Mouse (Mus musculus): ENCODE measurements at regions not wholly inside any gene's neighbourhood (a gene's known extent, or its start where the extent isn't known, plus 50 kb on each side); places are given as distances from the start of the nearest gene placed in this dataset.

GRCm38 (mm10) chr13:59910179-59911071 is 87.5 kb upstream of the Tut7 start:
- DNase-seq = no peak

- no peak for DNase-seq
Measured at GRCm38 (mm10) chr13:59909400-59909799, 86.5 kb upstream of the Tut7 start.

- DNase-seq = no peak
Measured at GRCm38 (mm10) chr13:59908786-59909185, 85.8 kb upstream of the Tut7 start.

- DNase-seq = no peak
Measured at GRCm38 (mm10) chr13:59905488-59905887, 82.5 kb upstream of the Tut7 start.

GRCm38 (mm10) chr13:59904415-59904814 is 81.5 kb upstream of the Tut7 start:
- no peak for DNase-seq

GRCm38 (mm10) chr13:59899521-59899920 is 76.6 kb upstream of the Tut7 start:
- DNase-seq = no peak

GRCm38 (mm10) chr13:59895754-59896153 is 72.8 kb upstream of the Tut7 start:
- DNase-seq = no peak

- no peak for DNase-seq
Measured at GRCm38 (mm10) chr13:59894094-59894493, 71.1 kb upstream of the Tut7 start.

GRCm38 (mm10) chr13:59892961-59893360 is 70.0 kb upstream of the Tut7 start:
- no peak for DNase-seq

GRCm38 (mm10) chr13:59892340-59892739 is 69.4 kb upstream of the Tut7 start:
- DNase-seq = no peak

- DNase-seq = no peak
Measured at GRCm38 (mm10) chr13:59891737-59892136, 68.8 kb upstream of the Tut7 start.

GRCm38 (mm10) chr13:59889468-59890117 is 66.6 kb upstream of the Tut7 start:
- DNase-seq = peak; percentile 5 to 22

- DNase-seq = no peak
Measured at GRCm38 (mm10) chr13:59888038-59889016, 65.4 kb upstream of the Tut7 start.

GRCm38 (mm10) chr13:59887306-59887705 is 64.4 kb upstream of the Tut7 start:
- no peak for DNase-seq

- no peak for DNase-seq
Measured at GRCm38 (mm10) chr13:59886572-59886971, 63.6 kb upstream of the Tut7 start.

- no peak for DNase-seq
Measured at GRCm38 (mm10) chr13:59881989-59882784, 59.2 kb upstream of the Tut7 start.

- DNase-seq = no peak
Measured at GRCm38 (mm10) chr13:59880055-59880454, 57.1 kb upstream of the Tut7 start.

GRCm38 (mm10) chr13:59875637-59876036 is 52.7 kb upstream of the Tut7 start:
- DNase-seq = no peak

- DNase-seq = no peak
Measured at GRCm38 (mm10) chr13:59874137-59874931, 51.4 kb upstream of the Tut7 start.

Measured in layer of hippocampus, postnatal 36 days (tissue).